Comparison of ENCODE assay signal across 19 mouse cellular contexts in genomic region chr4:25037260-25037659, GRCm38 (mm10).
DNase-seq lines count a peak whose midpoint lies in the region; ATAC-seq lines count a peak whose summit lies in the region.
"Had no signal": no experiment of that assay in that cellular context is flagged by ENCODE, and none has a peak within 500 bp of the region (broad histone marks: within the 10 kb centered on the region; RNA-seq: fewer than 3 reads in every experiment).

No protein-coding gene starts in this region.

- ATAC-seq in limb, embryonic 13.5 days (ENCODE audit: low FRiP score, low read depth): 0 out of 2 replicates have a peak, but pooled peaks have one; percentile 54
- peak; percentile 34; the same call in 1 of the 2 replicates for ATAC-seq in lung, embryonic 16.5 days (ENCODE audit: low read depth)
- no peak for ATAC-seq in heart, embryonic 11.5 days (replicated peaks; ENCODE audit: insufficient number of reproducible peaks, low FRiP score, low TSS enrichment)
- ATAC-seq: forebrain, embryonic 13.5 days; forebrain, embryonic 15.5 days; forebrain, postnatal 0 days had no signal

- no peaks in the 10 kb centered on the region for H3K27me3 ChIP-seq in limb, embryonic 13.5 days
- no peaks in the 10 kb centered on the region for H3K27me3 ChIP-seq in limb, embryonic 10.5 days (ENCODE audit: low read depth, poor library complexity, severe bottlenecking)
- H3K27me3 ChIP-seq in lung, embryonic 16.5 days (ENCODE audit: control insufficient read depth, insufficient read depth, low read depth, low read length): no peaks in the 10 kb centered on the region
- no peaks in the 10 kb centered on the region for H3K27me3 ChIP-seq in heart, embryonic 11.5 days (ENCODE audit: control insufficient read depth, insufficient read depth, low read length)
- H3K27me3 ChIP-seq: embryonic facial prominence, embryonic 12.5 days; forebrain, embryonic 13.5 days; forebrain, embryonic 15.5 days had no signal

- no peaks in the 10 kb centered on the region for H3K9me3 ChIP-seq in limb, embryonic 13.5 days
- H3K9me3 ChIP-seq in limb, embryonic 10.5 days (replicated peaks): no peaks in the 10 kb centered on the region
- no peaks in the 10 kb centered on the region; the same call in 1 of the 2 replicates for H3K9me3 ChIP-seq in lung, embryonic 16.5 days (ENCODE audit: control insufficient read depth, low read length)
- no peaks in the 10 kb centered on the region for H3K9me3 ChIP-seq in heart, embryonic 11.5 days (replicated peaks; ENCODE audit: control insufficient read depth, low read length)
- H3K9me3 ChIP-seq: embryonic facial prominence, embryonic 12.5 days; forebrain, embryonic 15.5 days had no signal

- H3K27ac ChIP-seq in limb, embryonic 13.5 days: no peak overlapping the region
- no peak overlapping the region for H3K27ac ChIP-seq in limb, embryonic 10.5 days
- no peak overlapping the region for H3K27ac ChIP-seq in lung, embryonic 16.5 days (ENCODE audit: low read length)
- no peak overlapping the region for H3K27ac ChIP-seq in heart, embryonic 11.5 days (ENCODE audit: low read depth, low read length)
- H3K27ac ChIP-seq: embryonic facial prominence, embryonic 12.5 days; forebrain, embryonic 13.5 days; forebrain, embryonic 15.5 days had no signal

- peaks cover 26% of the 10 kb centered on the region for H3K4me1 ChIP-seq in limb, embryonic 13.5 days
- peaks cover 15% of the 10 kb centered on the region for H3K4me1 ChIP-seq in limb, embryonic 10.5 days
- no peaks in the 10 kb centered on the region for H3K4me1 ChIP-seq in lung, embryonic 16.5 days (replicated peaks; ENCODE audit: control insufficient read depth, insufficient read depth, low read length)
- no peaks in the 10 kb centered on the region for H3K4me1 ChIP-seq in heart, embryonic 11.5 days (ENCODE audit: control insufficient read depth, insufficient read depth, low read length)
- H3K4me1 ChIP-seq: embryonic facial prominence, embryonic 12.5 days; forebrain, embryonic 13.5 days; forebrain, embryonic 15.5 days had no signal

- H3K4me3 ChIP-seq in limb, embryonic 13.5 days: no peak overlapping the region
- no peak overlapping the region for H3K4me3 ChIP-seq in limb, embryonic 10.5 days
- no peak overlapping the region for H3K4me3 ChIP-seq in lung, embryonic 16.5 days (ENCODE audit: low read length)
- no peak overlapping the region for H3K4me3 ChIP-seq in heart, embryonic 11.5 days (ENCODE audit: low read depth, low read length)
- H3K4me3 ChIP-seq: embryonic facial prominence, embryonic 12.5 days; forebrain, embryonic 13.5 days; forebrain, embryonic 15.5 days had no signal

- no peak for DNase-seq in limb, embryonic 10.5 days (ENCODE audit: low spot score)
- DNase-seq in lung, adult 18-20 months: no peak
- DNase-seq: adrenal gland, adult 2 months; adrenal gland, postnatal 10 days; adrenal gland, postnatal 25 days; cerebellum, adult 11 months; cerebellum, adult 18-20 months; cerebellum, adult 8-10 months; cerebellum, adult 9-11 months; cerebellum, postnatal 14 days; cerebellum, postnatal 36 days; embryo, embryonic 11 days; forebrain, postnatal 0 days had no signal

- H3K4me2 ChIP-seq in limb, embryonic 13.5 days (replicated peaks): no peak overlapping the region
- no peak overlapping the region for H3K4me2 ChIP-seq in lung, embryonic 16.5 days (ENCODE audit: low read depth, low read length)
- no peak overlapping the region for H3K4me2 ChIP-seq in heart, embryonic 11.5 days
- H3K4me2 ChIP-seq: embryonic facial prominence, embryonic 12.5 days; forebrain, embryonic 13.5 days; forebrain, embryonic 15.5 days had no signal

- 53% methylated on average over 2 of the region's 2 CpGs for WGBS in limb, embryonic 13.5 days
- WGBS in limb, embryonic 10.5 days: 77% methylated on average over 2 of the region's 2 CpGs
- WGBS in lung, embryonic 16.5 days: 58% methylated on average over 2 of the region's 2 CpGs
- 64% methylated on average over 2 of the region's 2 CpGs for WGBS in heart, embryonic 11.5 days (ENCODE audit: insufficient replicate concordance)

- H3K9ac ChIP-seq in limb, embryonic 13.5 days: no peak overlapping the region
- no peak overlapping the region for H3K9ac ChIP-seq in lung, embryonic 16.5 days (ENCODE audit: low read length)
- H3K9ac ChIP-seq in heart, embryonic 11.5 days (ENCODE audit: low read depth, low read length): no peak overlapping the region
- H3K9ac ChIP-seq: embryonic facial prominence, embryonic 12.5 days; forebrain, embryonic 13.5 days; forebrain, embryonic 15.5 days; forebrain, postnatal 0 days had no signal

- no peaks in the 10 kb centered on the region for H3K36me3 ChIP-seq in limb, embryonic 13.5 days
- H3K36me3 ChIP-seq in limb, embryonic 10.5 days: no peaks in the 10 kb centered on the region
- no peaks in the 10 kb centered on the region for H3K36me3 ChIP-seq in lung, embryonic 16.5 days (ENCODE audit: control insufficient read depth, insufficient read depth, low read length)
- no peaks in the 10 kb centered on the region for H3K36me3 ChIP-seq in heart, embryonic 11.5 days (ENCODE audit: control insufficient read depth, insufficient read depth, low read length)
- H3K36me3 ChIP-seq: embryonic facial prominence, embryonic 12.5 days; forebrain, embryonic 15.5 days had no signal
